Mouse (Mus musculus): ENCODE results near the gene Adgrl4. TPM values are rescaled to one million over a fixed set of nuclear protein-coding genes. Genes with fewer than 3 reads are reported as not detected.

The Adgrl4 gene
- polyA plus RNA-seq (2014; fragmentation: Nextera tagmentation; extraction: Ambion mirVana), result 10.1 and 10.6 TPM in 2 replicates

DNA sequence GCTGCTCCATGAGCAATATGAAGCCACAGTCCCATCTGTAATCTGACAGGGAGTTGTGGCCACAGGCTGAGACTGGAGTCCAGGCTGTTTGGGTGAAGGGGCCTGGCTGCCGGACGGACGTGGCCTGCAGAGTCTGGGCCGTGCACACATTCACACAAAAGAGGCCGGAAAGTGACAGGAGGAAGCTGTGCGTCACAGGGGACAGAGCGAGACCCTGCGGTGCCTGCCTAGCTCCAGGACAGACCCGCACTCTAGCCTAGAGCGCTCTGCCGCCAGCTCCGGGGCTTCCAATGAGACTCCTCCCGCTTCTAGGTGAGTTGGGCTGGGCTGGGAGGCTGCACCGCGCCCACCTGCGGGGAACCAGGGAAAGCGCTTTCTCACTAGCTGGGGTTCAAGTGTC lies at the start of gene Adgrl4:
TSS of gene Adgrl4 (plus strand) at position 195 of the 400 bp plus-strand sequence.
- under 1% methylated on average over 17 of the region's 17 CpGs for WGBS
- H3K9me3 ChIP-seq (ENCODE audit: control insufficient read depth, low read length), result no peaks in the 10 kb centered on the region
- peak within 1 kb of the TSS; percentile 45 for H3K9ac ChIP-seq (ENCODE audit: low read length)
- ATAC-seq (ENCODE audit: insufficient read depth, low FRiP score, low TSS enrichment) (peak; percentile 62), DNase-seq (ENCODE audit: low spot score) (peak; percentile 47)
- H3K27me3 ChIP-seq (ENCODE audit: control insufficient read depth, insufficient read depth, low read length), result no peaks in the 10 kb centered on the region
- peak within 1 kb of the TSS; percentile 47 for H3K4me2 ChIP-seq (ENCODE audit: low read depth)
- no peaks in the 10 kb centered on the region for H3K36me3 ChIP-seq (ENCODE audit: control insufficient read depth, insufficient read depth, low read length)
- H3K4me1 ChIP-seq (ENCODE audit: control insufficient read depth, insufficient read depth, low read length), result peaks cover 4% of the 10 kb centered on the region; the same call in 1 of the 2 replicates
- peak within 1 kb of the TSS; percentile 25; the same call in 1 of the 2 replicates for H3K4me3 ChIP-seq (ENCODE audit: low read depth, low read length)
- H3K27ac ChIP-seq (ENCODE audit: low read depth, low read length), result no peak within 1 kb of the TSS

- Histone ChIP-seq H3K4me2 (ENCODE audit: low read depth) (no peak overlapping the region), H3K9me3 (ENCODE audit: control insufficient read depth, low read length) (no peaks in the 10 kb centered on the region), H3K9ac (ENCODE audit: low read length) (no peak overlapping the region), H3K27ac (ENCODE audit: low read depth, low read length) (no peak overlapping the region), H3K27me3 (ENCODE audit: control insufficient read depth, insufficient read depth, low read length) (no peaks in the 10 kb centered on the region), H3K4me1 (ENCODE audit: control insufficient read depth, insufficient read depth, low read length) (no peaks in the 10 kb centered on the region), H3K4me3 (ENCODE audit: low read depth, low read length) (no peak overlapping the region), H3K36me3 (ENCODE audit: control insufficient read depth, insufficient read depth, low read length) (no peaks in the 10 kb centered on the region)
- ATAC-seq (ENCODE audit: insufficient read depth, low FRiP score, low TSS enrichment) (no peak), DNase-seq (ENCODE audit: low spot score) (no peak)
Measured at GRCm38 (mm10) chr3:151390912-151391311, 46.8 kb upstream of the Adgrl4 start.

- Histone ChIP-seq H3K9ac (ENCODE audit: low read length) (no peak overlapping the region), H3K4me3 (ENCODE audit: low read depth, low read length) (no peak overlapping the region), H3K27ac (ENCODE audit: low read depth, low read length) (no peak overlapping the region), H3K27me3 (ENCODE audit: control insufficient read depth, insufficient read depth, low read length) (no peaks in the 10 kb centered on the region), H3K9me3 (ENCODE audit: control insufficient read depth, low read length) (no peaks in the 10 kb centered on the region), H3K4me1 (ENCODE audit: control insufficient read depth, insufficient read depth, low read length) (no peaks in the 10 kb centered on the region), H3K4me2 (ENCODE audit: low read depth) (no peak overlapping the region), H3K36me3 (ENCODE audit: control insufficient read depth, insufficient read depth, low read length) (no peaks in the 10 kb centered on the region)
- DNase-seq (ENCODE audit: low spot score), result no peak
- WGBS, result 86% methylated on average over 4 of the region's 4 CpGs
- ATAC-seq (ENCODE audit: insufficient read depth, low FRiP score, low TSS enrichment), result no peak
Measured at GRCm38 (mm10) chr3:151392891-151393290, 44.8 kb upstream of the Adgrl4 start.

- H3K27me3 ChIP-seq (ENCODE audit: control insufficient read depth, insufficient read depth, low read length), result no peaks in the 10 kb centered on the region
- no peak overlapping the region for H3K9ac ChIP-seq (ENCODE audit: low read length)
- ATAC-seq (ENCODE audit: insufficient read depth, low FRiP score, low TSS enrichment) (no peak), DNase-seq (ENCODE audit: low spot score) (no peak)
- no peak overlapping the region for H3K4me3 ChIP-seq (ENCODE audit: low read depth, low read length)
- H3K4me1 ChIP-seq (ENCODE audit: control insufficient read depth, insufficient read depth, low read length), result no peaks in the 10 kb centered on the region
- no peak overlapping the region for H3K4me2 ChIP-seq (ENCODE audit: low read depth)
- H3K36me3 ChIP-seq (ENCODE audit: control insufficient read depth, insufficient read depth, low read length), result no peaks in the 10 kb centered on the region
- 89% methylated on average over 1 of the region's 1 CpGs for WGBS
- H3K9me3 ChIP-seq (ENCODE audit: control insufficient read depth, low read length), result no peaks in the 10 kb centered on the region
- H3K27ac ChIP-seq (ENCODE audit: low read depth, low read length), result no peak overlapping the region
Measured at GRCm38 (mm10) chr3:151393330-151393729, 44.4 kb upstream of the Adgrl4 start.

- no peaks in the 10 kb centered on the region for H3K4me1 ChIP-seq (ENCODE audit: control insufficient read depth, insufficient read depth, low read length)
- ATAC-seq (ENCODE audit: insufficient read depth, low FRiP score, low TSS enrichment), result no peak
- WGBS, result 74% methylated on average over 1 of the region's 1 CpGs
Measured at GRCm38 (mm10) chr3:151399270-151399669, 38.4 kb upstream of the Adgrl4 start.

GRCm38 (mm10) chr3:151411031-151411430 lies 26.7 kb upstream of the Adgrl4 start:
- Histone ChIP-seq H3K9me3 (ENCODE audit: control insufficient read depth, low read length) (no peaks in the 10 kb centered on the region), H3K9ac (ENCODE audit: low read length) (no peak overlapping the region), H3K27ac (ENCODE audit: low read depth, low read length) (no peak overlapping the region), H3K27me3 (ENCODE audit: control insufficient read depth, insufficient read depth, low read length) (no peaks in the 10 kb centered on the region), H3K4me2 (ENCODE audit: low read depth) (no peak overlapping the region), H3K4me1 (ENCODE audit: control insufficient read depth, insufficient read depth, low read length) (no peaks in the 10 kb centered on the region), H3K4me3 (ENCODE audit: low read depth, low read length) (no peak overlapping the region), H3K36me3 (ENCODE audit: control insufficient read depth, insufficient read depth, low read length) (no peaks in the 10 kb centered on the region)
- 81% methylated on average over 2 of the region's 2 CpGs for WGBS
- ATAC-seq (ENCODE audit: insufficient read depth, low FRiP score, low TSS enrichment) (no peak), DNase-seq (ENCODE audit: low spot score) (no peak)

More at GRCm38 (mm10) chr3:151399270-151399669, 38.4 kb upstream of the Adgrl4 start:
- no peak overlapping the region for H3K4me2 ChIP-seq (ENCODE audit: low read depth)
- H3K9ac ChIP-seq (ENCODE audit: low read length), result no peak overlapping the region
- H3K4me3 ChIP-seq (ENCODE audit: low read depth, low read length), result no peak overlapping the region
- no peaks in the 10 kb centered on the region for H3K36me3 ChIP-seq (ENCODE audit: control insufficient read depth, insufficient read depth, low read length)
- DNase-seq (ENCODE audit: low spot score), result no peak
- no peak overlapping the region for H3K27ac ChIP-seq (ENCODE audit: low read depth, low read length)
- no peaks in the 10 kb centered on the region for H3K9me3 ChIP-seq (ENCODE audit: control insufficient read depth, low read length)
- H3K27me3 ChIP-seq (ENCODE audit: control insufficient read depth, insufficient read depth, low read length), result no peaks in the 10 kb centered on the region

DNA sequence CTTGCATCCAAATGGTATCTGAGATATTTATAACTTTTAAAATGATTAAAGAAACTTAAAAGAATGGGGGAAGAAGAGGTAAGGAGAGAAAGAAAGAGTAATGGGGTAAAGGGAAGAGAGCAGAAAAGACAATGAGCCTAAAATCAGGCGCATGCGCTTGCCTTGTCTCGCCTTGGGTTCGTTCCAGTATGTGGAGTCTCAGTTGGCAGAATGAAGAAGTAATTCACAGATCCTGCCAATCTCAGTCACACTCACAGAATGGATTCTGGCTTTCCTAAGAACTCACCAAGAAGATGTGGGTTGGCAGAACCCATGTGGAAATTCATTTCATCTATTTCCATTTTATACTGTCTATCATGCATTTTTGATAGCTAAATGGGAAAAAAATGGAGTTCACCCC lies 26.2 kb upstream of the Adgrl4 start:
- DNase-seq (ENCODE audit: low spot score) (no peak), ATAC-seq (ENCODE audit: insufficient read depth, low FRiP score, low TSS enrichment) (no peak)
- Histone ChIP-seq H3K9ac (ENCODE audit: low read length) (no peak overlapping the region), H3K4me3 (ENCODE audit: low read depth, low read length) (no peak overlapping the region), H3K27me3 (ENCODE audit: control insufficient read depth, insufficient read depth, low read length) (no peaks in the 10 kb centered on the region), H3K27ac (ENCODE audit: low read depth, low read length) (no peak overlapping the region), H3K4me2 (ENCODE audit: low read depth) (no peak overlapping the region), H3K9me3 (ENCODE audit: control insufficient read depth, low read length) (no peaks in the 10 kb centered on the region), H3K36me3 (ENCODE audit: control insufficient read depth, insufficient read depth, low read length) (no peaks in the 10 kb centered on the region), H3K4me1 (ENCODE audit: control insufficient read depth, insufficient read depth, low read length) (no peaks in the 10 kb centered on the region)
- WGBS, result 98% methylated on average over 4 of the region's 4 CpGs

DNA sequence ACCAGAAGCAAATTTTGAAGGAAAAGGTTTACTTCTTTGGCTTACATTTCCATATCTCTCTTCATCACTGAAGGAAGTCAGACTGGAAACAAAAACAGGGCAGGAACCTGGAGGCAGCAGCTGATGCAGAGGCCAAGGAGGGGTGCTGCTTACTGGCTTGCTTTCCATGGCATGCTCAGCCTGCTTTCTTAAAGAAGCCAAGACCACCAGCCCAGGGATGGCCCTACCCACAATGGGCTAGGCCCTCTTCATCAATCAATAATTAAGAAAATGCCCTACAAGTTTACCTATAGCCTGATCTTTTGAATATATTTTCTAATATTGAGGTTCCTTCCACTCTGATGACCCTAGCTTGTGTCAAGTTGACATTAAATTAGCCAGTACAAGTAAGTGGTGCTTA lies 20.8 kb upstream of the Adgrl4 start:
- Histone ChIP-seq H3K27ac (ENCODE audit: low read depth, low read length) (no peak overlapping the region), H3K9me3 (ENCODE audit: control insufficient read depth, low read length) (no peaks in the 10 kb centered on the region), H3K4me1 (ENCODE audit: control insufficient read depth, insufficient read depth, low read length) (no peaks in the 10 kb centered on the region), H3K4me3 (ENCODE audit: low read depth, low read length) (no peak overlapping the region), H3K27me3 (ENCODE audit: control insufficient read depth, insufficient read depth, low read length) (no peaks in the 10 kb centered on the region), H3K36me3 (ENCODE audit: control insufficient read depth, insufficient read depth, low read length) (no peaks in the 10 kb centered on the region), H3K9ac (ENCODE audit: low read length) (no peak overlapping the region), H3K4me2 (ENCODE audit: low read depth) (no peak overlapping the region)
- ATAC-seq (ENCODE audit: insufficient read depth, low FRiP score, low TSS enrichment) (no peak), DNase-seq (ENCODE audit: low spot score) (no peak)

DNA sequence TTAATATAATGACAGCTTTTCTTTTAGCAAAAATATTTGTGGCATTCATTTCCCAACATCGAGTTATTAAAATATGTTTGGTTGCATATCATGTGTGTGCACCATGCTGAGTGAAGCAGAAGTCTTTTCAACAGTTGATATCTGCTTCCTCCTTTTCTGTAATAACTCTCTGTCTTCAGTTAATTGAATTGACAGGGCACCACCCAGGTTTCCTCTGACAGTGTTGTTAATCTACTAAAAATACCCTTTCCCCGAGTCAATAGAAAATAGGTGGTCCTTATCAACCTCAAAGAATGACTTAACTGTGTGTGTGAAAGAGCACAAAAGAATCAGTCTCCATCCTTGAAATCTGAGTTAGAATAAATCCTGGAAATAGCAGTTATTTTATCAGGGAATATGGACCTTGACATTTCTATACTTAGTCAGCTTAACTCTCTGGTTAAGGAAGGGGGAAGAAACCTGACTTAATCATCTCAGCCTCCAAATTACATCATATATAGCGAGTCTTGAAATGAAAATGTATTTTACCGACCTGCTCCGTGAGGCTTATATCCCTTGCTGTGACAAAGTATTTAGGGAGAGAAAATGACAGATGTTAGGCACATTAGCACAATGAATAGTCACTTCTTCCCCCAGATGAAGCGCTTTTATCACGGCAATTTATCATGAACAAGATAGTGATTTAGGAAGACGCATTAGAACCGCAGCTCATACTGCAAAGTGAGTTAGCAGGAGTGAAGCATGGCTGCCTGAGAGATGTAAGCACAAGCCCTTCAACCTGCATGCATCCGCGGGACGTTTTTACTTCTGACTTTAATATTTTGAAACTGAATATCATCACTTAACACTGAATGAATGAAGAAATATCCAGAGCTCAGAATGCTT lies 19.8 kb upstream of the Adgrl4 start:
- H3K4me1 ChIP-seq (ENCODE audit: control insufficient read depth, insufficient read depth, low read length), result no peaks in the 10 kb centered on the region
- no peak overlapping the region for H3K9ac ChIP-seq (ENCODE audit: low read length)
- no peaks in the 10 kb centered on the region for H3K9me3 ChIP-seq (ENCODE audit: control insufficient read depth, low read length)
- DNase-seq (ENCODE audit: low spot score) (no peak), ATAC-seq (ENCODE audit: insufficient read depth, low FRiP score, low TSS enrichment) (no peak)
- no peaks in the 10 kb centered on the region for H3K27me3 ChIP-seq (ENCODE audit: control insufficient read depth, insufficient read depth, low read length)
- H3K4me2 ChIP-seq (ENCODE audit: low read depth), result no peak overlapping the region
- WGBS, result 64% methylated on average over 12 of the region's 12 CpGs
- H3K36me3 ChIP-seq (ENCODE audit: control insufficient read depth, insufficient read depth, low read length), result no peaks in the 10 kb centered on the region
- H3K4me3 ChIP-seq (ENCODE audit: low read depth, low read length), result no peak overlapping the region
- H3K27ac ChIP-seq (ENCODE audit: low read depth, low read length), result no peak overlapping the region

All from neural tube, embryonic 11.5 days (tissue).